Mouse (Mus musculus): Measurements from ENCODE around the gene Trim43b. TPM values are rescaled to one million over a fixed set of nuclear protein-coding genes. Genes with fewer than 3 reads are reported as not detected.
"Not testable (repeated sequence)": the region's sequence is repeated elsewhere in the genome, so short reads cannot be mapped to it uniquely, and the experiment has no call there.

The Trim43b gene
- total RNA-seq (2021) = not detected
- long read RNA-seq, experiment 1 = 0 reads
- long read RNA-seq, experiment 2 = 0 reads

- not testable (repeated sequence) for DNase-seq (ENCODE audit: low spot score)
Observed at GRCm38 (mm10) chr9:89092735-89093134, at the start of gene Trim43b. Trim43b (minus strand) TSS chr9:89092835.

DNA sequence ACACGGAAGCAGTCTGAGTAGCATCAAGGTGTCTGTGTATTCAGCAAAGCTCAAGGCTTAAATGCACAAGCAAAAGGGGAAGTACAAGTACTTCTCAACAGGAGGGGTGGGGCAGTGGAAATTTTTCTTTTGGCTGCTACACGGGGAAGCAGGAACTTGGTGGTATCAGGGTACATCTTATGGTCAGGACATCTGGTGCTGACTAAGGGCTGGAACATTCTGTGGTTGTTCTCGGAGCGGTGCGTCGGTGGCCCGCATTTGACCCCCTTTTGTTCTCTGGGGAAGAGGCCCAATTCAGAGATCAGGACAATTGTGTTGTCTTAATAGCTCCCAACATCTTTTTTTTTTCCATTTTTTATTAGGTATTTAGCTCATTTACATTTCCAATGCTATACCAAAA, 11.9 kb upstream of the Trim43b start:
- not testable (repeated sequence) for DNase-seq (ENCODE audit: low spot score)

DNA sequence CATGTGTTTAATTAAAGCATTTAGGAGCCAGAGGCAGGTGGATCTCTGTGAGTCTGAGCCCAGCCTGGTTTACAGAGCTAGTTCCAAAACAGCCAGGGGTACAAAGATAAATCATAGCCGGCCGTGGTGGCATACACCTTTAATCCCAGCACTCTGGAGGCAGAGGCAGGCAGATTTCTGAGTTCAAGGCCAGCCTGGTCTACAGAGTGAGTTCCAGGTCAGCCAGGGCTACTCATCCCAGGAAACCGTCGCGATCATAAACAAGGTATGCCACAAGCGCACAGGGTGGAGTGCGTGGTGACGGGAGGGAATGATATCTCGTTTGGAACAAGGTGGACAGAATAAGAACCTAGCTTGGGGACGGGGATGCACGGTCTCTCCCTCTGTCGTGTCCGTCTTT, 5.9 kb downstream of the Trim43b start:
- DNase-seq (ENCODE audit: low spot score) = not testable (repeated sequence)

DNA sequence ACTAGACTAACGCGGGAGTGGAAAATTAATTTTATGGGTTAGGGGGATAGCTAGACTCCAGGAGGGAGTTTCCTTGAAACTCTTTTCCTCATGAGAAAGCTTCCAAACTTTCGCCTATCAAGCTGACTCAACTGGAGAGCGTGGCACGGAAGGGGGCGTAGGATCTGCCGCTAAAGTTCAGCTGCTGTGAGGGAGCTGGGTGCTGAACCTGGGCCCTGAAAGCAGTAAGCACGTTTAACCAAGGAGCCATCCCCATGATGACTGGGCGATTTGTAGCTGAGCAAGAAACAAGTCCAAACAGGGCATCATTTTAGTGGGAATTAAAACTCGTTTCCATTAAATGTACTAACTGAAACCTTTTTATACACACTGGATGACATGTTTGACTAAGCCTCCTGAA, 13.0 kb downstream of the Trim43b start:
- DNase-seq (ENCODE audit: low spot score) = not testable (repeated sequence)

DNA sequence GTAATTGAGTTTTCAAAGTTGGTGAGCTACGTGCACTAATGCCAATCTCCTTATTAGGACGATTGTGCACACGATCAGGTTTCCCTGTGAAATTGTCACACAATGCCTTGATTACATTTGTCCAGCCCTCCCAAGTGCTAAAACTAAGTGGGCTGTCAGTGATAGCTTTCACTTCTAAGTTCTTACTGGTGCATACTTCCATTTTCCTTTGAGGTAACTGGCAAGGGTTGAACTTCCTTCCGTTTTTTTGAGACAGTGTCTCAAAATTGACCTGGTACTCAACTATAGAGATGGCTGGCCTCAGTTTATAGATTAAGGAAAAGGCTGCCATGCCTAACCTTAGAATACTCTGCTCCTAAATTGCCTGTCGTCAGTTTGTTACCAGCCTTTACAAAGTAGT, 16.1 kb downstream of the Trim43b start:
- DNase-seq (ENCODE audit: low spot score) = not testable (repeated sequence)

DNA sequence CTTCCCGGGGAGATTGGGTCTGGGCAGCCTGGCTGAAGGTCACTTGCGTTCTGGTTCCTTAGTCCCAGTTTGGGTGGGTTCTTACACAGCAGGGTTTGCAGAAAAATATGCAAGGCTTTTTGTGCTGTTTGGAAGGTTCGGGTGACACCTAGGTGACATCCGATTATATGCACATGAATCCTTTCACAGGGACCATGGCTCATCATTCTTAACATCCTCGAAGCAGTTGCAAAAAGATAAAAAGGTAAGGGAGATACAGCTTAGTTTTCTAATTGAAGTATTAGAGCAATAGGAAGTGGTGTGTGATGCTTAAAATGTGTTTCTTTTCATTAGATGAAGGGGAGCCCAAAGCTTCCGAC, 25.5 kb downstream of the Trim43b start:
- DNase-seq (ENCODE audit: low spot score) = not testable (repeated sequence)

DNA sequence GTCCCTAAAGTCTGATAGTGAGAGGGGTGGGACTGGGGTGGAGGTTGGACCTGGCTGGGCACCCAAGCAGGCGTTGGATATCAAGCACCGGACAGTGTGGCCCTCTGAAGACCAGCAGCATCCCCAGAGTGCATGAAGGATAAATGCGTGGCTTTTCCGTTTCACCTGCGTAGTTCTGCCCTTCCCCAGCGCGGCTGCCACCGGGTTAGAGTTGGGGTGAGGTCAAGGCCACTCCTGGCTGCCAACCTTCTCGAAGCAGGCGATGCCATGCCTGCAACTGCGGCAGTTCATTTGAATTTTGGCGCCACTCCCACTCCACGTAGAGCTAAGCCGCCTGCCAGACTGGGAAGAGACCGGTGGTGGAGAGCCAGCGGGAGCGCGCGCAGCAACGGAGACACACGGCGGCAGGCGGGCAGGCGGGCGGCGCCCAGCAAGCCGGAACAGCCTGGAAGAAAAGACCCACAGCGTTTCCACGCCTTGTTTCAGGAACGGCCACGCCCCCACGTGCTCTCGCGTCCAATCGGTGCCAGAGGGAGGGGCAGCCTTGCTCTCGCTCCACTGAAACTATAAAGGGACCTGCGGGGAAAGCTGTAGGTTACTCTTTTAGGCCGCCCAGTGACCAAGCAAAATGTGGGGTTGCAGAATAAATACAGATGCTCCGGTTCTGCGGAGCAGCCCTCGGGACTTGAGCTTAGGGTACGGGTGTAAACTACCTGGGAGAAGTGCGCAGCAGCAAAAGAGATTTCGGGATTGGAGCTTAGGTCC, 26.1 kb downstream of the Trim43b start:
- peak; percentile 75 for DNase-seq (ENCODE audit: low spot score)

Other genes starting within 250 kb of the Trim43b start
- gene Bcl2a1a, start 135.9 kb downstream of the Trim43b start, total RNA-seq (2021) = not detected
- gene Bcl2a1b, start 106.4 kb upstream of the Trim43b start, total RNA-seq (2021) = not detected
- gene Gm29094, start 106.5 kb upstream of the Trim43b start, total RNA-seq (2021) = not detected
- gene Mthfs, start 117.8 kb upstream of the Trim43b start, total RNA-seq (2021) = 10 to 100 TPM; 13.1 to 14.9 TPM